Mouse (Mus musculus) MEL (cell line): ENCODE data around the gene N4bp1. TPM values are rescaled to one million over a fixed set of nuclear protein-coding genes. Genes with fewer than 3 reads are reported as not detected.

ENCODE experiments used
- DNase-seq: peaks from one replicate; pipeline ENCODE4 v3.0.0; 2011; ENCODE audit warnings: low read depth, low spot score
- H3K27ac ChIP-seq: 2 replicates; pipeline ENCODE4 v1.5.1; 2012; ENCODE audit warnings: low read depth, mild to moderate bottlenecking, control low read depth, low read length, moderate library complexity; ENCODE audit not compliant: control insufficient read depth
- H3K27me3 ChIP-seq, 2 experiments: fragments of 150-350 bp in 1 of 2; sonication (generic) in 1 of 2; 2 replicates each; pipeline ENCODE4 v1.6.1; 2012; ENCODE audit warnings: low read length in 2 of 2, mild to moderate bottlenecking in 2 of 2, improper control_type of control experiment in 1 of 2, moderate library complexity in 1 of 2; ENCODE audit not compliant: insufficient read depth in 2 of 2, control insufficient read depth in 1 of 2
- H3K36me3 ChIP-seq, 2 experiments: 2 replicates each; pipeline ENCODE4 v1.6.1; 2012 to 2014; ENCODE audit warnings: low read length in 2 of 2, improper control_type of control experiment in 1 of 2, inconsistent platforms in 1 of 2, mild to moderate bottlenecking in 1 of 2; ENCODE audit not compliant: insufficient read depth in 2 of 2, control insufficient read depth in 1 of 2
- H3K4me1 ChIP-seq, 2 experiments: fragments of 150-350 bp in 1 of 2; sonication (generic) in 1 of 2; 2 replicates each; pipeline ENCODE4 v1.6.1; 2012; ENCODE audit warnings: low read length in 2 of 2, improper control_type of control experiment in 1 of 2, mild to moderate bottlenecking in 1 of 2; ENCODE audit not compliant: insufficient read depth in 2 of 2, control insufficient read depth in 1 of 2
- H3K4me3 ChIP-seq, 2 experiments: fragments of 150-350 bp in 1 of 2; sonication (generic) in 1 of 2; 2 replicates each; pipeline ENCODE4 v1.5.1; 2012; ENCODE audit warnings: low read depth in 2 of 2, low read length in 2 of 2, mild to moderate bottlenecking in 2 of 2, moderate library complexity in 2 of 2, control low read depth in 1 of 2, improper control_type of control experiment in 1 of 2; ENCODE audit not compliant: control insufficient read depth in 1 of 2, insufficient read depth in 1 of 2
- H3K79me2 ChIP-seq: 2 replicates; pipeline ENCODE4 v1.6.1; 2012; ENCODE audit warnings: mild to moderate bottlenecking, low read length, moderate library complexity; ENCODE audit not compliant: control insufficient read depth, poor library complexity, insufficient read depth
- H3K9ac ChIP-seq: 2 replicates; pipeline ENCODE4 v1.6.1; 2012; ENCODE audit warnings: low read depth, mild to moderate bottlenecking, control low read depth, low read length, moderate library complexity; ENCODE audit not compliant: control insufficient read depth, poor library complexity, severe bottlenecking
- H3K9me3 ChIP-seq: fragments of 150-350 bp; sonication (generic); replicated peaks from 2 replicates; pipeline ENCODE4 v1.6.1; 2012; ENCODE audit warnings: mild to moderate bottlenecking, low read length, improper control_type of control experiment, moderate library complexity; ENCODE audit not compliant: insufficient read depth
- BHLHE40 ChIP-seq: IDR thresholded peaks from 2 replicates; pipeline ENCODE4 v1.6.1; 2012; ENCODE audit warnings: low read depth, mild to moderate bottlenecking, inconsistent platforms, low read length, improper control_type of control experiment, borderline replicate concordance
- CHD1 ChIP-seq: IDR thresholded peaks from 2 replicates; pipeline ENCODE4 v1.6.1; 2012; ENCODE audit warnings: low read depth, mild to moderate bottlenecking, inconsistent platforms, low read length, improper control_type of control experiment
- CHD2 ChIP-seq: IDR thresholded peaks from 2 replicates; pipeline ENCODE4 v1.6.1; 2011; ENCODE audit warnings: low read length, improper control_type of control experiment
- ETS1 ChIP-seq: IDR thresholded peaks from 2 replicates; pipeline ENCODE4 v1.6.1; 2012; ENCODE audit warnings: low read depth, mild to moderate bottlenecking, inconsistent platforms, low read length, improper control_type of control experiment, moderate library complexity
- GABPA ChIP-seq: IDR thresholded peaks from 2 replicates; pipeline ENCODE4 v1.6.1; 2012; ENCODE audit warnings: low read depth, mild to moderate bottlenecking, inconsistent platforms, low read length, improper control_type of control experiment, moderate library complexity
- GATA1 ChIP-seq: IDR thresholded peaks from 2 replicates; pipeline ENCODE4 v1.6.1; 2011; ENCODE audit warnings: low read depth, low read length, improper control_type of control experiment
- MAZ ChIP-seq: IDR thresholded peaks from 2 replicates; pipeline ENCODE4 v1.6.1; 2012; ENCODE audit warnings: low read depth, mild to moderate bottlenecking, inconsistent platforms, low read length, improper control_type of control experiment
- MYC ChIP-seq: IDR thresholded peaks from 2 replicates; pipeline ENCODE4 v1.6.1; 2011; ENCODE audit warnings: low read depth, mild to moderate bottlenecking, low read length, improper control_type of control experiment, moderate library complexity
- NELFE ChIP-seq: IDR thresholded peaks from 2 replicates; pipeline ENCODE4 v1.6.1; 2011; ENCODE audit warnings: low read depth, low read length, improper control_type of control experiment
- NRF1 ChIP-seq: IDR thresholded peaks from 2 replicates; pipeline ENCODE4 v1.6.1; 2014; ENCODE audit warnings: low read depth, mild to moderate bottlenecking, inconsistent platforms, low read length, improper control_type of control experiment, moderate library complexity; ENCODE audit not compliant: poor library complexity, insufficient read depth, severe bottlenecking
- POLR2A ChIP-seq, 2 experiments: IDR thresholded peaks; 2 replicates each; pipeline ENCODE4 v1.6.1; 2011 to 2012; ENCODE audit warnings: low read length in 2 of 2, mild to moderate bottlenecking in 2 of 2, control low read depth in 1 of 2, improper control_type of control experiment in 1 of 2, low read depth in 1 of 2, moderate library complexity in 1 of 2; ENCODE audit not compliant: control insufficient read depth in 1 of 2, insufficient read depth in 1 of 2, poor library complexity in 1 of 2
- SIN3A ChIP-seq: IDR thresholded peaks from 2 replicates; pipeline ENCODE4 v1.6.1; 2012; ENCODE audit warnings: low read length, improper control_type of control experiment, inconsistent platforms
- SMC3 ChIP-seq: IDR thresholded peaks from 2 replicates; pipeline ENCODE4 v1.6.1; 2011; ENCODE audit warnings: low read depth, low read length, improper control_type of control experiment
- UBTF ChIP-seq: IDR thresholded peaks from 2 replicates; pipeline ENCODE4 v1.6.1; 2012; ENCODE audit warnings: low read depth, mild to moderate bottlenecking, inconsistent platforms, low read length, improper control_type of control experiment, moderate library complexity, borderline replicate concordance; ENCODE audit not compliant: insufficient read depth
- USF1 ChIP-seq: IDR thresholded peaks from 2 replicates; pipeline ENCODE4 v1.6.1; 2014; ENCODE audit warnings: low read depth, mild to moderate bottlenecking, inconsistent platforms, low read length, improper control_type of control experiment, moderate library complexity
- ZC3H11A ChIP-seq: IDR thresholded peaks from 2 replicates; pipeline ENCODE4 v1.6.1; 2012; ENCODE audit warnings: low read depth, mild to moderate bottlenecking, inconsistent platforms, low read length, improper control_type of control experiment
- ZNF384 ChIP-seq: IDR thresholded peaks from 2 replicates; pipeline ENCODE4 v1.6.1; 2012; ENCODE audit warnings: low read depth, mild to moderate bottlenecking, inconsistent platforms, low read length, improper control_type of control experiment
- polyA plus RNA-seq, 2 experiments: library from polyadenylated mRNA; stranded (reverse) in 1 of 2; unstranded in 1 of 2; fragments of >175 nt in 1 of 2; fragments of >200 nt in 1 of 2; gene quantifications; 2 replicates each; pipeline versions ENCODE4 v1.2.1 to v1.2.4; 2012; ENCODE audit warnings: low replicate concordance in 2 of 2, low read depth in 1 of 2; ENCODE audit not compliant: insufficient read length in 2 of 2, insufficient read depth in 1 of 2, missing spikeins in 1 of 2
- total RNA-seq: library from RNA; depleted of rRNA; stranded (reverse); fragments of 300-350 nt; gene quantifications from 2 replicates; pipeline ENCODE4 v1.2.3, GENCODE M21; 2012

The N4bp1 gene
- total and polyA plus RNA-seq, 3 experiments: 13.4 to 24.0 TPM; not detected in 1

- no peaks in the 10 kb centered on the region for H3K9me3 ChIP-seq
- H3K79me2 ChIP-seq: no peaks in the 10 kb centered on the region
- 0 out of 4 replicates have a peak, but pooled peaks cover 0 to 6% of the 10 kb centered on the region in 2 experiments for H3K4me1 ChIP-seq
- H3K27ac ChIP-seq: no peak overlapping the region
- peaks cover 0 to 6% of the 10 kb centered on the region in 2 experiments; a peak in 2 of 4 replicates for H3K36me3 ChIP-seq
- no peak overlapping the region for H3K4me3 ChIP-seq
- TF ChIP-seq SIN3A: no peak
- TF ChIP-seq ZNF384: no peak
- no peak for TF ChIP-seq MAZ
- TF ChIP-seq USF1: no peak
- TF ChIP-seq GATA1: no peak
- no peak for TF ChIP-seq ZC3H11A
- TF ChIP-seq MYC: no peak
- TF ChIP-seq SMC3: no peak
- no peak for TF ChIP-seq ETS1
- TF ChIP-seq CHD1: no peak
- TF ChIP-seq CHD2: no peak
- no peak for TF ChIP-seq POLR2A (IDR thresholded peaks at IDR 0.05; ENCODE audit: control insufficient read depth in 1 of 2, insufficient read depth in 1 of 2, low read depth in 1 of 2, low read length in 2 of 2, poor library complexity in 1 of 2)
- TF ChIP-seq NELFE: no peak
- no peak for TF ChIP-seq BHLHE40
- no peak for TF ChIP-seq GABPA
- no peak for TF ChIP-seq UBTF
- TF ChIP-seq, all 39 proteins: peak for 0
- DNase-seq: no peak
- Histone ChIP-seq H3K9ac (no peak overlapping the region), H3K27me3 (peaks cover 0 to 1% of the 10 kb centered on the region in 2 experiments; a peak in 1 of 4 replicates)
Measured at GRCm38 (mm10) chr8:86917689-86918088, 32.6 kb upstream of the N4bp1 start.

DNA sequence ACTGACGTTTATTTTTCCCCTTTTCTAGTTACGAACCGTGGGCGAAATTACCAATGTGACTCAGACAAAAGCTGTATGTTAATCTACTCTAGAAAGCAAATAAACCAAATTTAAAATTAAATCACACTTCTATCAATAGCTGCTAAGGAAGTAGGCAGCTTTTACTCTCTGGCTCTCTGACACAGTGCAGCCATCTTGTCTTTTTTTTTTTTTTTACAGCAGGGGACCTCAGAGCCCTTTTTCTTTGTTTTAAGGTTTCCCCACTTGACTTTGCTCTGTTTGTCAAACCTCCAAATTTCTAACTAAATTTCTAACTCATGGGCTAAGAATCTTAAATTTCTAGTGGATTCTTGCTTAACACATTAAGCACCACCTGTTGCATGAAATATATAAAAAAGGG lies 31.3 kb upstream of the N4bp1 start:
- Histone ChIP-seq H3K4me1 (0 out of 4 replicates have a peak, but pooled peaks cover 0 to 6% of the 10 kb centered on the region in 2 experiments), H3K27me3 (peaks cover 0 to 1% of the 10 kb centered on the region in 2 experiments; a peak in 1 of 4 replicates), H3K79me2 (no peaks in the 10 kb centered on the region), H3K9ac (no peak overlapping the region), H3K4me3 (peak overlapping the region in 1 of 2 experiments; percentile 35; a peak in 2 of 4 replicates), H3K36me3 (peaks cover 0 to 6% of the 10 kb centered on the region in 2 experiments; a peak in 2 of 4 replicates), H3K9me3 (no peaks in the 10 kb centered on the region), H3K27ac (no peak overlapping the region)
- no peak for DNase-seq
- TF ChIP-seq NRF1: no peak
- TF ChIP-seq ZNF384: peak; percentile 72; the same call in 1 of the 2 replicates
- TF ChIP-seq, all 39 proteins: peak for 1
